Mouse (Mus musculus) adrenal gland, adult 8-10 months (tissue): ENCODE data around the gene Zfp575. TPM values are rescaled to one million over a fixed set of nuclear protein-coding genes. Genes with fewer than 3 reads are reported as not detected.
A peak's percentile ranks its signal among the peaks of the same experiment; 100 is the strongest.
"Not testable (repeated sequence)": the region's sequence is repeated elsewhere in the genome, so short reads cannot be mapped to it uniquely, and the experiment has no call there.

ENCODE experiments used
- DNase-seq: peaks from one replicate; pipeline ENCODE4 v3.0.0; 2022
- total RNA-seq, 4 experiments: library from RNA; stranded (reverse); gene quantifications; 2 replicates each; pipeline ENCODE4 v1.2.4; 2022

Zfp575 gene
- under 1 TPM; 0.20 to 0.59 (median 0.38) TPM for total RNA-seq

DNA sequence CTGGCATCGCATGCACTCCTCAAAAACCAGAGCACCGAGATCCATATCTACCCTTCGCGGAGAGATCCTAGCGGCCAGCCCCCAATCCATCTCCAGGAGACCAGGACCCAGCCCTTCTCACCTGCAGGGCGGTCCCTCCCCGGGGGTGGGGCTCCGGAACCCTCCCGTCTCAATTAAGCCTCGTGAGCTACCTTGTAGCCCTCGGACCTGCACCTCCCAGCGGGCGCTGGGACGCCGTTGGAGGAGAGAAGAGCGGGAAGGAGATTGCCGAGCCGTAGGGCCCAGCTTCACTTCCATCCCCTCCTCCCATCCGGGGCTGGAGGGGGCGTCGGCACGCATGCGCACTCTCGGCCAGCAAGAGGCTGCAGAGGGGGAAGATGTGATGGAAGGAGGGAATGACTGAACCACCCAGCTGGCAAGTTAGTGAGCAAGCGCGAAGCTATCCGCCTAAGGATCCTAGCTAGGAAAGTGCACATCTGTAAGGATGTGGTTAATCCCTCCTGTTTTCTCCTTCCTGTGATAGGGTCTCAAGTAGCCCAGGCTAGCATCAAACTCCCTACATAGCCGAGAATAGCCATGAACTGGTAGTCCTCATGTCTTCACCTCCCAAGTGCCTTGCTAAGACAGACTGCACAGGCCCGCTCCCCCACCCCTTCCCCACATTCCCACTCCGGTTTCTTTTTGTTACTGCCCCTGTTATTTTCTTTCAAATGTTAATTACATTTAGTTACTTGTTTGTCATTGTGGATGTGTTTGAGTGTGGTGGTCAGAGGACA is at the start of gene Zfp575, which contains the start of gene Ethe1:
Gene Zfp575, minus strand, starts transcription at position 312 of the 776 bp plus-strand sequence.
Gene Ethe1, plus strand, starts transcription at position 214 of the 776 bp plus-strand sequence.
- no peak for DNase-seq

DNA sequence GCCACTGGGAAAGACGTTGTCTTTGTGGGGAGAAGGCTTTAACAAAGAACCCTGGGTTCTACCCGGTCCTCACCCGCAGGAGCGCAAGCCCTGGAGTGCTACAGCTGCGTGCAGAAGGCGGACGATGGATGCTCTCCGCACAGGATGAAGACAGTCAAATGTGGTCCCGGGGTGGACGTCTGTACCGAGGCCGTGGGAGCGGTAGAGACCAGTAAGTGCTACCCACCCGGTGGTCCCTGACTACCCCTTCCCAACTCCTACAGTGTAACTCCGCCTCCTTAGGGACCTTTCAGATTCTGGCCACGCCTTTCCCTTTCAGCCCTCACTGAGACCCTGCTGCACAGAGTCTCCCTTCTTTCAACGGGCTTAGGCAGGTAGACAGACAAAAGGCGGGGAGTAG is 49.6 kb upstream of the Zfp575 start:
- no peak for DNase-seq

DNA sequence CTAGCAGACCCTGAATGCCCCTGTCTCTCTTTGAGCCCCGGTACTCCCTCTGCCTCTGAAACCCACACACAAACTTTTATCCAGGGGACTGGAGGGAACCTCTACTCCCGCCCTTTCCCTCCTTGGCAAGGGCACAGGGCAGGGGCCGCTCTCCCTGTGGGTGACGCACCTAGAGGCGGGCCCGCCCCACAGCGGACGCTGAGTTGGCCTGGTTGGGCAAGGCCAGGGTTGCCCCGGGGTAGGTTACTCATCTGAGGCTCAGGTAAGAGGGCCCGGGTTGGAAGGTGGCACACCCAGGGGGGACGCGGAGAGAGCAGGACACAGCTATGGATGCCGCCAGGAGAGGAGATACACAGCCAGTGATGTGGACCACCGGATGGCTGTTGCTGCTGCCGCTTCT is 48.8 kb upstream of the Zfp575 start, which contains the start of gene Lypd3:
Gene Lypd3, plus strand, starts transcription at position 287 of the 400 bp plus-strand sequence.
- no peak for DNase-seq

DNA sequence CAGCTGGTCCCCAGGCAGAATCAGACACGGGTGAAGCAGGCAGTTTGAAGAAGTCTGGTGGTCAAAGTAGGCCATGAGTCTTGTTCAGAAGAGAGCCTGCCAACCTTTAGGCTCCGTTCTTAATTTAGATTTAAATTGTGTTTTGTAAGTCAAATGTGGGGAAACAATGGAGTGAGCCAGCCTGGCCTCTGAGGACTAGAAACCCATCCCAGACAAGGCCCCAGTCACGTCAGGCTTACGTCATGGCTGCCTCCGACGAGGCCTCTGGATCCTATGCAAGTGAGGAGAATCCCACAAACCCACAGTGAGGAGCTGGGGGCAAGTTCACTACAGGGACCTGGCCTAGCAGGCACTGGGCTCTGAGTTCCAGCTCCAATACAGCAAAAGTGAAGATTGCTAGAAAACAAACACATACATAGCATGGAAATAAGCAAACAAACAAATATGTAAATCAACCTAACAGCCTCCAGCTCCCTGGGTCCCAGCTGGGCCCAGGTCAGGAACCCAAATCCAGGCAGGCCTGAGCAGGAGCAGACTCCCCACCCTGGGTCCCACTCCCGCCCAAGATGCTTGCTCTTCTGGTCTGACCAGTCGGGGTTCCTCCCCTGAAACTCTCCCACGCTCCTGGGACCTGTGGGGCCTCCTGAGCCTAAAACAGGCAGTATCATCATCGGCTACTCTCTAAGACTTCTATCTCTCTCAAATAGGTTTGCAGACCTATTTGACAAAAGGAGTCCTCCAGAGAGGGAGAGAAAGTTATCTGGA is 42.9 kb upstream of the Zfp575 start:
- no peak for DNase-seq

DNA sequence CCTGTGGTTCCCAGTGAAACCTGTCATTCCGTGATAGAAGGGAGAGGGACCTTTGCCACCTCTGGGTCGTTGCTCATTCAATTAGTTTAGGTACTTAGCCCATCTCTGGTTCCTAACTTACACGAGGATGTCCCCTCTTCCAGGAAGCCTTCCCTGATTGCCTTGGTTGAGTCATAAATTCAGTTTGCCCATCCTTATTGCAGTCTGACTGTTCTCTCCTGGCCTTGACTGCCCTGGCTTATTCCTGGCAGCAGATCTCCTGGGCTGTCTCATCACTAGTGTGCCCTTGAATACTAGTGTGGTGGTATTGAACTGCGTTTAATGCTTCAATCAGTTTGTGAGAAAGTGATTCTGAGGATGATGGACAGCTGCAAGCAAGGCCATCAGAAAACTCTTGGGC is 42.2 kb upstream of the Zfp575 start:
- DNase-seq: peak; percentile 55

DNA sequence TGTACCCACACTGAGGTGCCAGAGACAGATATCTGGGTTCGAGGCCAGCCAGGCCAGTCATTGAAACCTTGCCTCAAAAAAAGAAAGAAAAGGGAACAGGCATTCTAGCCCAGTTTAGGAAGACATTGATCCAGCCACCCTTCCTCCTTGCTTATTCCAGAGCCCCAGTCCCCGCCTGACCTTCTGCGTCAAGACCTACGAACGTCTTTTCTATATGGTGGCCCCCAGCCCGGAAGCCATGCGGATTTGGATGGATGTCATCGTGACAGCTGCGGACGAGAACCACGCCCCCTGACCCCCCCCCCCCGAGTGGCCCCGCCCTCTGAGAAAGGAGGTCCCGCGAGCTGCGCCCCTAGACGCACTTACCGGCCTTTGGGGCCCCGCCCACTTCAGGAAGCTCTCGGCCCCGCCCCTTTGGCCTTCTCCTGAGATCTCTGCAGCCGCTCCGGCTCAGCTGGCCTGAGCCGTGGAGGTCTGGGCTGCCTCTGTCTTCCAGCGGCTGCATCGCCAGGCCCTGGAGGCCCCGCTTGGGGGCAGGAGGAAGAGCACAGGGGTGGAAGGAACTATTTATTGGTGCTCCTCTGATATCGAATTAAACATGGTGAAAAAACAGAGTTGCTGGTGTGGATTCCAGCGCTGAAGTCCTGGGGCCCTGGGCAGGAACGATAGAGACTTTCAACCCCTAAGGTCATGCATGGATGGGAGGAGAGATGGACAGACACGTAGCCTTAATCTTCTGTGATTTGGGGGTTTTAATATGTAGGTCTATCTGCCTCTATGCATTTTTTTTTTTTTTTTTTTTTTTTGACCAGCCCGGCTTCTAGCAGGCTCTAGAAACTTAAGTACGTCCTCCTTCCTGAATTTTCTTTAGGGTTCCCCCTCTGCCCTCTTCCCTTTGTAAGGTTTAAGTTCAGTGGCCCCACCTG is 41.5 kb upstream of the Zfp575 start:
- DNase-seq: peak; percentile 88

DNA sequence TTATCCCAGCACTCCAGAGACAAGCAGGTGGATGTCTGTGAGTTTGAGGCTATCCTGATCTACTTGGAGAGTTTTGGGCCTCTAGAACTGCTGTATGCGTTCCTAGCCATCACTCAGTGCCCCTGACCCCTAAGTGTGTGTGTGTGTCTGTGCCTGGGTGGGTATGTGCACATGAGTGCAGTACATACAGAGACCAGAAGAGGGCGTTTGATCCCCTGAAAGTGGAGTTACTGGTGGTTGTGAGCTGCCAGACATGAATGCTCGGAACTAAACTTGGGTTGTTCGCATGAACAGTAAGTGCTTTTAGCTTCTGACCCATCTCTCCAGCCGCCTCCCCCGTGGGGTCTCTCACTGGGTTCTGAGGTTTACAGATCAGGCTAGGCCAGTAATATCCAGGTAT is 35.5 kb upstream of the Zfp575 start:
- DNase-seq: no peak

DNA sequence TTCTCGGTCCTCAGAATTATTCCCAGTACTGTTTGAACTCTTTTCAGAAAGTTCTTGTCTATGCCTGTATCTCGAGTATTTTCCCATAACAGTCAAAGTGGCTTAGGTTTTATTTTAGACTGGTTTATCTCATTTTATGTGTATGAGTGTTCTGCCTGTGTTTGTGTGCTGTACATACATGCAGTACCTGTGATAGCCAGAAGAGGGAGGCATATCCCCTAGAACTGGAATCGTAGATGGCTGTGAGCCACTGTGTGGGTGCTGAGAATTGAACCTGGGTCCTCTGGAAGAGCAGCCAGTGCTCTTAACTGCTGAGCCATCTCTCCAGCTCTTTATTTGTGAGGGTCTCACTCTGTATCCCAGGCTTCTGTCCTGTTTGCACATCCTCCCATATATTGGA is 33.8 kb upstream of the Zfp575 start:
- DNase-seq: no peak

DNA sequence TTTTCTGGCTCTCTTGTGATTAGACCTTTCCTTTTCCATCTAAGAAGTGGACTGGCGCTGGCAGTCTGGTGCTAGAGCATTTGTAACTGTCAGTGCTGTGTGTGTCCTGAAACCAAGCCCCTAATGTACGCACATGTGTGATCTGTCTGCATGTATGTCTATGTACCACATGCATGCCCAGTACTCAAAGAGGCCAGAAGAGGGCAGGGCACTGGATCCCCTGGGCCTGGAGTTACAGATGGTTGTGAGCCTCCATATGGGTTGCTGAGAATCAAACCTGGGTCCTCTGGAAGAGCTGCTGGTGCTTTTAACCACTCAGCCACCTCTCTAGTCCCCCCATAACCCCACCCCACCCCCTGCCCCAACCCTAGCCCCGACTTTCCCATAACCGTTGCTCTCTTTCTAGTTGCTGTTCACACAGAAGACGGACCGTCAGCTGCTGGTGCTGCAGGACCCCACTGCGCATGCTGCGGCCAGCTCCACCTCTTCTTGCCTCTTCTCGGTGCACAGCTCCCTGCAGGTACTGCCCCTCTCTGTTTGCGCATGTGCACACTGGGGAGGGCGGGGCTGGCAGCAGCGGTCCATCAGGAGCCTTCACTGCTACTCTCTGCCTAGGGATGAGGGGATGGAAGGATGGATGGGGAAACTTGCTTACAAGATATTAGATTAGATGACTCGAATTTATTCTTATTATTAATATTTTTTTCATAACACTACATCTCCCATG is 32.4 kb upstream of the Zfp575 start:
- no peak for DNase-seq

DNA sequence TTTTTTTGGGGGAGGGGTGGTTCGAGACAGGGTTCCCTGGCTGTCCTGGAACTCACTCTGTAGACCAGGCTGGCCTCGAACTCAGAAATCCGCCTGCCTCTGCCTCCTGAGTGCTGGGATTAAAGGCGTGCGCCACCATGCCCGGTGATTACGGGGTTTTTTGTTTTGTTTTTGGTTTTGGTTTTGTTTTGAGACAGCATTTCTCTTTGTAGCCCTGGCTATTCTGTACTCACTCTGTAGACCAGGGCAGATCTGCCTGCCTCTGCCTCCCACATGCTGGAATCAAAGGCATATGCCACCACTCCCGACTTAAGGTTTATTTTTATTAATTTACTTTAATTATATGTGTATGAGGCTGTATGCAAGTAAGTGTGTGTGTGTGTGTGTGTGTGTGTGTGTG is 30.9 kb upstream of the Zfp575 start:
- DNase-seq: not testable (repeated sequence)

DNA sequence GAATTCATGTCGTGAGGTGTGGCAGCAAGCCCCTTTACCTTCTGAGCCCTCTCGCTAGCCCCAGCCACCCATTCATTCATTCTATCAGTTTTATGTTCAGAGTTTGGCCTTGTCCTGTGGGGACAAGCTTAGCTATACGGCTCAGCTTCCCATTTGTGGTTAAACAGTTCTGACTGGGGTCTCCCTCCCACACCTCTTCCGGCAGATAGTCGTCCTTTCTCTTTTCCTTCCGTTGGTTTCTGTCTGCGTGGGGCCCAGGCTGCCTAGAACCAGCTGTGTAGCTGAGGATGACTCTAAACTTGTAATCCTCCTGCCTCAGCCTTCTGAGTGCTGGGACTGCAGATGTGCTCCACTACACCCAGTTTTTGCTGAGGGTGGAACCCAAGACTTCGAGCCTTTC is 30.3 kb upstream of the Zfp575 start:
- DNase-seq: no peak

DNA sequence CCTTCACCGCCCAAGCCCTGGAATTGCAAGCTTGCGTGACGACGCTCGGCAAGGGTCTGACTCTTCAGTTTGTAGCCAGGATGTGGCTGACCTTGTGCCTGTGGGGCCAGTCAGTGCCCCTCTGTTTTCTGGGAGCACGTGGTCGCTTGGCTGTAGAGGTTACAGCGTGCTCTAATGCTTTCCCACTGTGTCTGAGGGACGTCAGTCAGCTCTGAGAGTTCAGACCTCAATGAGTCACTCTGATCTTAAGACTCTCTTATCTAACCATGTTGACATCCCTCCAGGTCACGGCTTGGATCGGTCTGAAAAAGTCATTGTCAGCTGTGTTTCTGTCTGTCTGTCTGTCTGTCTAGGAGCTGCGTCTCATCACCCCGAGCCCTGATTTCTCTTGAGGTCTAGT is 27.4 kb upstream of the Zfp575 start:
- no peak for DNase-seq

DNA sequence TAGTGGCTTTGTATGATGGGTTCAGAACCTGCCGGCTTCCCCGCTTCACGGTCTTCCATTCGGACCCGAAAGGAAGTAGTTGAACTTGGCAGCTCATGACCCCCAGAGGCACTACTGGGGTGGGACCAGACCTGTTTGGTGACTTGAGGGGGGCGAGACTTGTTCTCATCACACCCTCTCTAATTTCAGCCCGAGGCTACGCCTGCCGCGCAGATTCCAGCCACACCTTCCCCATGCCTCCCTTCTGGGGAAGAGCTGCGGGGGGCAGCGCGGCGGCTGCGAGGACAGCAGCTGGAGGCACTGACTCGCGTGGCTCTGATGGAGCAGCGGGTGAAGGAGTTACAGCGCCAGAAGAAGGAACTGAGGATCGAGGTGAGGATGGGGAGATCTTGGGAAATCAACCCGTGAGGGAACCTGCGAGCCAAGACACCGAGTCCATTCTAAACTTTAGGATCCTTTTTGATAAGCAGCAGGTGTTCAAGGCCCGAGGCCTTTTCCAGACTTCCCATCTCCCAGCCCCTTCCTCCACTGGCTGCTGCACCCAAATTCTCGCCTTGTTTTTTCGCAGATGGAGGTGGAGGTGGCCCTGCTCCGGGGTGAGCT is 25.0 kb upstream of the Zfp575 start:
- no peak for DNase-seq

DNA sequence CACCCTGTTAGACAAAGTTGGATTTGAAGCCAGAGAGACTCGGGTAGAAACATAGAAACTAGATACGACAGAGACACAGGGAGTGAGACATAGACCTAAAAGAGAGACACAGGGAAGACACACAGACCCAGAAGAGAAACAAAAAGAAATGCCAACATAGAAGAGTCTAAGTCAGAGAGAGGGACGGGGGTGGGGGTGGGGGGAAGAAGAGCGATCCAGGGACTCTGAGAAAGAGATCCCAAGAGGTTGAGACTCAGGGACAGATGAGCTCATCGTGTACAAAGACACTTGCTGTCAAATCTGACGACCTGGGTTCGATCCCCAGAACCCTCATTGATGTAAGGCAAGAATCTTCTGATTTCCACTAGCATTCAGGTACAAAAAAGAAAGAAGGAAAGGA is 24.3 kb upstream of the Zfp575 start:
- no peak for DNase-seq

DNA sequence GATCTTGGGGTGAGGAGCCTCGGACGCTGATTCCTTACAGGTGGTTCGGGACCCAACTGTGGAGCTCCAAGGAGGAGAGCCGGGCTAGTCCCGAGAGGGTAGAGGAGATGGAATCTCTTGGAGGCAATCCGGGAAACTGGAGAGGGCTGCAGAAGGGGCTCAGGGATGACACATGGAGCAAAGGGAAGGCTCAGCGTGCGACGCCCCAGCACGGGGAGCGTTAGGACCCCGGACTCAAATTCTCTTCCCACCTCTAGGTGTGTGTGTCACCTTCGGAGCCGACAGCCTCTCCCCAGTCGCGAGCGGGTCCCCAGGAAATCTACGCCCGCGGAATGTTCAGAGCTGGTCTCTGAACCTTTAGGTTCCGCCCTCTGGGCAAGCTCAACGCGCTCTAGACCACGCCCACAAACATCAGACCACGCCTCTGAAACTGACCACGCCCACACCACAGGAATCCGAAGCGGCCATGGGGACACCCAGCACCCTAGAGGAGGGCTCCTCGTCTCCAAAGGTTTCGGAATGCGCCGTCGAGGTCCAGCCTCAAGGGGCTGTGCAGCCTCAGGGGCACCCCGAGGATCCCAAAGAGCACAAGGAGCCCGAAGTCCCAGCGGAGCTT is 23.5 kb upstream of the Zfp575 start:
- peak; percentile 90 for DNase-seq

DNA sequence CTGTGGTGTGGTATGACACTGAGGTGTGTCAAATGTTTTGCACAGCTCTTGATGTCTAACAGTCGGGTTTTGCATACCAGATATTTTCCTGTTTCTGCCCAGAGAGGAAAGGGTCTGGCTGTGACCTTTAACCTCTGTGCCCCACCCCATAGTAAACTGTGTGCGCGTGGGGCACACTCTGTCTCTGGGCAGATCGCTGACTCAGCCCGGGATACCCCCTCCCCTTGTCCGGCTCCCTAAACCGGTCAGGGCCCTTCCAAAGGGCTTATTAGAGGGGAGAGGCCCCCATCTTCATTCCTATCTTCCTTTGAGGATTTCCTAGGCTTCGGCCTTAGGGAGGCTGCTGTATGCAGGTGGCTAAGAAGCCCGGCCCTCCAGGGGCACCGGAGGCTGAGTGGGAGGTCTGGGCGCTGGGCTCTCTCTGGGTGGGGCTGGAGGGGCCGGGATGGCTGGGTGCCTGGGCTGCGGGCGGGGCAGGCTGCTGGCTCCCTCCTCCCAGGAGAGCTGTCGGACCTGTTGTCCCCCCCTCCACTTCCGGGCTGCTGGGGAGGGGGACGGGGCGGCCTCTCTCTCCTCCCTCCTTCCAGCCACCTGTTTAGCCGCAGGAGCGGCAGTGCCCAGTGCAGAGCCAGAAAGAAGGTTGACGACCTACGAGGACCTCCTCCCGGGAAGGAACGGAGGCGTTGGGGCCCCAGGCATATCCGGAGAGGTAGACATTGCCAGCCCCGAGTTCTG is 22.9 kb upstream of the Zfp575 start, which contains the start of gene Phldb3:
Gene Phldb3, plus strand, starts transcription at position 620 of the 735 bp plus-strand sequence.
- no peak for DNase-seq

DNA sequence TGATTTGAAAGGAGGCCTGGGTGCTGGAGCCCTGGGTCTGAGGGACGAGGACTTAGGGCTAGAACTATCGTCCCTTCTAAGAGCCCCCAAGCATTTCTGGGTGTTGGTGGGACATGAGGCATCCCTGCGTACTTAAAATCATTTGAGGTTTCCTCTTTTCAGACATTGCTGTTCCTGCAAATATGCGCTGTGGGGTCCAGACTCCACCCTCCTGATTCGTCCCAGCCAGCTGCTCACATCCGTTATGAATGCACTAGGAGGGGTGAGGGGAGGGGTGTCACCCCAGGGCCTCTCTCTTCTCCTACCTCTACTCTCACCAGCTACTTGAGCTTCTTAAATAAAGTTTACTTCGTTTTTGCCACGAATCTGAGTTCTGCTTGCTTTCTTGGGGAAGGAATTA is 21.1 kb upstream of the Zfp575 start:
- DNase-seq: no peak

DNA sequence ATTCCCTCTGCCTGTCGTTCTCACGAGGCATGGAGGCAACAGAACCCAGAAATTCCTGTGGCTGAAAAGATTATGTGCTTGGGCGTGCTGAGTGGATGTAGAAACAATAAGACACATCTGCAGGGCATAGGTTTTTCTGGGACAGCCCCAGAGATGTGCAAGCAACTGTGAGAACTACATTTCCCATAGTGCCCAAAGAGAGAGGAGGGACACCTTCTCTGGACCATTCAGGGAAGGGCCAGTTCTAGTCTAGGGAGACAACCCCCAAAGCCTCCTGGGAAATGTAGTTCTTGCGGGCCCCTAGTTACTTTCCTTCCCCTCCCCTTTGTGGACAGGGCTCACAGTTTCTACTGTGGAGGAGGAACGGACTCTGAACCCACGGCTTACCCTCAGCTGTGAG is 20.6 kb upstream of the Zfp575 start:
- DNase-seq: peak; percentile 52

DNA sequence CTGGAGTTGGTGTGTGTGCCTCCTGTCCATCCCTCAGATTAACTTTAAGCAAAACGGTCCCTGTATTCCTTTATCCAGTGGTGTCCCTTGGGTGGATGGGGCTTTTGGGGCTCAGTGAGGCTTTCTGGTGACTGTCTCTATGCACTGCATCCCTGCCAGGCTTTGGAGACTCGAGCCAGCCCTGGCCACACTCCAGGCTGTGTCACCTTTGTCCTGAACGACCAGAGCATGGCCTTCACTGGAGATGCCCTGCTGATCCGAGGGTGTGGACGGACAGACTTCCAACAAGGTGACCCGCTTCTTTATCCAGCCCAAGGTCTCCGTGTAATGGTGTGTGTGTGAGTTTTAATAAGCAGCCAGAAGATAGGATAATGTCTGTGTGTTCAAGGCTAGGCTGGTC is 18.6 kb upstream of the Zfp575 start:
- no peak for DNase-seq

DNA sequence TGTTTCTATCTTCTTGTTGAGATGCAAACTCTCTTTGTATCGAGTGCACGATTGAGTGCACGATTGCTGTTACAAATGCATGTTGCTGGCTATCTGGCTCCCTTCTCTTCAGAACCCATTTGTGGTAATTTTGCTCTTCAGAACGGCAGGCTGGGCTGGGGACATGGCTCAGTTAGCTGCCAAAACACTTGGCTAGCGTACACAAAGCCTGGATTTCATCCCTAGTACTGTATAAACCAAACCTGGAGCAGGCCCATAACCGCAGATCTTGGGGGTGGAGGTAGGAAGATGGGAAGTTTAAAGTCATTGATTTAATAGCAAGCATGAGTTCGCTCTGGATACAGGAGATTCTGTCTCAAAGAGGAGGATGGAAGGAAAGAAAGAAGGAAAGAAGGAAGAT is 18.1 kb upstream of the Zfp575 start:
- no peak for DNase-seq
